Mouse (Mus musculus): ENCODE results near the gene Gucy2f. TPM values are rescaled to one million over a fixed set of nuclear protein-coding genes. Genes with fewer than 3 reads are reported as not detected.

Gucy2f gene
- total and polyA plus RNA-seq, 3 experiments = not detected

GRCm38 (mm10) chrX:142115779-142116178, 81.0 kb downstream of the Gucy2f start (continued):
- TF ChIP-seq HCFC1 (IDR thresholded peaks at IDR 0.05; ENCODE audit: low read depth, low read length) (no peak), BHLHE40 (IDR thresholded peaks at IDR 0.05; ENCODE audit: borderline replicate concordance, low read depth, low read length) (no peak), CHD2 (IDR thresholded peaks at IDR 0.05; ENCODE audit: low read length) (no peak), MYB (IDR thresholded peaks at IDR 0.05; ENCODE audit: low read depth, low read length) (no peak)

DNA sequence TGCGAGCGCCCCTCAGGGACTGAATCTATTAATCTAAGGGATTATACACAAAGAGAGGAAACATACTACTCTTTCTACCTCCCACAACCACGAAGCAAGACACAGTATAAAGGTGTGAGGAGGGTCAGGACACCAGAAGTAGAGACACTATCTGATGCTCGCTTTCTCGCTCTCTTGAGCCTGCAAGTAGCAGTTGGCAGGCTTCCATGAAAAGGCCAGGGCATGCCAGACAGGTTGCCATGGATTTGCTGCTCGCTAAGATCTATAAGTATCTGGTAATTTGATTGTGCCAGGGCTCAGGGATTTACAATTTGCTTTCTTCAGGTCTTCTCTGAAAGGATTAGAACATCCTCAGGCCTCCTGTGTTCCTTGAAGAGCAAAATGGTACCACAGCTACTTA, 85.5 kb downstream of the Gucy2f start:
- H3K9me3 ChIP-seq (replicated peaks; ENCODE audit: insufficient read depth, low read length) = no peaks in the 10 kb centered on the region
- TF ChIP-seq MYB (IDR thresholded peaks at IDR 0.05; ENCODE audit: low read depth, low read length) (no peak), TBP (IDR thresholded peaks at IDR 0.05; ENCODE audit: low read depth, low read length) (no peak), CHD2 (IDR thresholded peaks at IDR 0.05; ENCODE audit: low read length) (no peak), MAX (IDR thresholded peaks at IDR 0.05; ENCODE audit: low read length) (no peak), MAZ (IDR thresholded peaks at IDR 0.05; ENCODE audit: low read depth, low read length) (no peak)
- DNase-seq (ENCODE audit: low read depth, low spot score) = no peak
- no peaks in the 10 kb centered on the region for H3K4me1 ChIP-seq (ENCODE audit: control insufficient read depth in 1 of 2, insufficient read depth in 2 of 2, low read length in 2 of 2)
- no peak overlapping the region for H3K27ac ChIP-seq (ENCODE audit: control insufficient read depth, low read depth, low read length)
- peaks cover 0 to 2% of the 10 kb centered on the region in 2 experiments; a peak in 2 of 4 replicates for H3K27me3 ChIP-seq (ENCODE audit: control insufficient read depth in 1 of 2, insufficient read depth in 2 of 2, low read length in 2 of 2)
- H3K36me3 ChIP-seq (ENCODE audit: control insufficient read depth in 1 of 2, insufficient read depth in 2 of 2, low read length in 2 of 2) = no peaks in the 10 kb centered on the region
- H3K79me2 ChIP-seq (ENCODE audit: control insufficient read depth, insufficient read depth, low read length, poor library complexity) = no peaks in the 10 kb centered on the region
- H3K9ac ChIP-seq (ENCODE audit: control insufficient read depth, low read depth, low read length, poor library complexity, severe bottlenecking) = no peak overlapping the region
- no peak overlapping the region for H3K4me3 ChIP-seq (ENCODE audit: control insufficient read depth in 1 of 2, insufficient read depth in 1 of 2, low read depth in 2 of 2, low read length in 2 of 2)

GRCm38 (mm10) chrX:142096904-142097303, 99.8 kb downstream of the Gucy2f start:
- Histone ChIP-seq H3K27ac (ENCODE audit: control insufficient read depth, low read depth, low read length) (no peak overlapping the region), H3K9ac (ENCODE audit: control insufficient read depth, low read depth, low read length, poor library complexity, severe bottlenecking) (no peak overlapping the region), H3K4me1 (ENCODE audit: control insufficient read depth in 1 of 2, insufficient read depth in 2 of 2, low read length in 2 of 2) (no peaks in the 10 kb centered on the region), H3K36me3 (ENCODE audit: control insufficient read depth in 1 of 2, insufficient read depth in 2 of 2, low read length in 2 of 2) (no peaks in the 10 kb centered on the region), H3K4me3 (ENCODE audit: control insufficient read depth in 1 of 2, insufficient read depth in 1 of 2, low read depth in 2 of 2, low read length in 2 of 2) (no peak overlapping the region), H3K79me2 (ENCODE audit: control insufficient read depth, insufficient read depth, low read length, poor library complexity) (no peaks in the 10 kb centered on the region), H3K9me3 (replicated peaks; ENCODE audit: insufficient read depth, low read length) (no peaks in the 10 kb centered on the region), H3K27me3 (ENCODE audit: control insufficient read depth in 1 of 2, insufficient read depth in 2 of 2, low read length in 2 of 2) (no peaks in the 10 kb centered on the region)
- DNase-seq (ENCODE audit: low read depth, low spot score) = peak; percentile 40
- no peak for TF ChIP-seq USF1 (IDR thresholded peaks at IDR 0.05; ENCODE audit: low read depth, low read length)
- peak in 2 of 3 experiments; percentile 10 to 63; a peak in 2 of 6 replicates for TF ChIP-seq CTCF (IDR thresholded peaks at IDR 0.05 in 2 of 3, conservative IDR thresholded peaks at IDR 0.05 in 1 of 3; ENCODE audit: control insufficient read depth in 1 of 3, insufficient read depth in 1 of 3, low read depth in 2 of 3, low read length in 3 of 3, poor library complexity in 1 of 3, severe bottlenecking in 1 of 3)
- no peak for TF ChIP-seq POLR2AphosphoS5 (IDR thresholded peaks at IDR 0.05; ENCODE audit: borderline replicate concordance, low read depth, low read length)
- peak; percentile 21; the same call in 1 of the 2 replicates for TF ChIP-seq ZC3H11A (IDR thresholded peaks at IDR 0.05; ENCODE audit: low read depth, low read length)
- no peak for TF ChIP-seq MYB (IDR thresholded peaks at IDR 0.05; ENCODE audit: low read depth, low read length)
- no peak for TF ChIP-seq HCFC1 (IDR thresholded peaks at IDR 0.05; ENCODE audit: low read depth, low read length)
- TF ChIP-seq POLR2AphosphoS2 (IDR thresholded peaks at IDR 0.05; ENCODE audit: low read length) = no peak
- TF ChIP-seq MYC (IDR thresholded peaks at IDR 0.05; ENCODE audit: low read depth, low read length) = no peak
- no peak for TF ChIP-seq SIN3A (IDR thresholded peaks at IDR 0.05; ENCODE audit: low read length)
- TF ChIP-seq GABPA (IDR thresholded peaks at IDR 0.05; ENCODE audit: low read depth, low read length) = no peak
- TF ChIP-seq SMC3 (IDR thresholded peaks at IDR 0.05; ENCODE audit: low read depth, low read length) = peak; percentile 55
- peak; percentile 66 for TF ChIP-seq RAD21 (IDR thresholded peaks at IDR 0.05; ENCODE audit: low read depth, low read length)
- TF ChIP-seq NELFE (IDR thresholded peaks at IDR 0.05; ENCODE audit: low read depth, low read length) = no peak

All from MEL (cell line).